ENCODE assay signal across 23 mouse cellular contexts in the genomic region with DNA sequence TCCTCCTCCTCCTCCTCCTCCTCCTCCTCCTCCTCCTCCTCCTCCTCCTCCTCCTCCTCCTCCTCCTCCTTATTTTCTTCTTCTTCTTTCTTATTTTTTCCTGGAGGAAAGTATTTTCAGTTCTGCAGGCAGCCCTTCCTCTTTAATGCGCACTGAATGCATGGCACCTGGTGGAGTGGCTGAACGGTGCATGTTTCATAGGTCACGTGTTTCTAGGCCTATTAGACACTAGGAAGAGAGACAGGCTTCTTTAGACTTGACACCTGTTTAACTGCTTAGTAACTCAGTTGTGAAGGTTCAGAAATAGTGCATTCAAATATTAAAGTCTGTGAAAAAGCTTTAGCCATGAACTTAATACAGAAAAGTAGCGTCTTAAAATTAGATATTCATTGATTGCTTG.
"Had no signal": no experiment of that assay in that cellular context is flagged by ENCODE, and none has a peak within 500 bp of the region (broad histone marks: within the 10 kb centered on the region; RNA-seq: fewer than 3 reads in every experiment).

No protein-coding gene starts in this region.

- H3K27me3 ChIP-seq: embryonic facial prominence, embryonic 12.5 days; embryonic facial prominence, embryonic 13.5 days; embryonic facial prominence, embryonic 15.5 days; forebrain, embryonic 12.5 days; forebrain, embryonic 13.5 days; forebrain, embryonic 15.5 days had no signal

- ATAC-seq: forebrain, embryonic 13.5 days; forebrain, embryonic 14.5 days; forebrain, embryonic 15.5 days; forebrain, embryonic 16.5 days had no signal

- DNase-seq: cerebellum, adult 9-10 months; cerebellum, adult 9-11 months; cerebellum, postnatal 10 days; cerebellum, postnatal 14 days; cerebellum, postnatal 25 days; cerebellum, postnatal 36 days; embryo, embryonic 11 days; forebrain, postnatal 0 days; gastrocnemius, adult 2 months; gastrocnemius, postnatal 10 days; gastrocnemius, postnatal 14 days; gastrocnemius, postnatal 25 days; gastrocnemius, postnatal 36 days; heart, adult 18-20 months; heart, adult 2 months had no signal
